1 mouse cellular context compared by ENCODE assay signal in genomic region chr4:156253043-156253442, GRCm38 (mm10).
TF ChIP-seq lines count a peak whose summit lies in the region.

No protein-coding gene starts in this region.

TF ChIP-seq in MEL, 35 proteins besides CTCF, POLR2A, EP300 and RAD21 (continued from another document):
- TF ChIP-seq GABPA (IDR thresholded peaks at IDR 0.05; ENCODE audit: low read depth, low read length) = no peak
- TF ChIP-seq ETS1 (IDR thresholded peaks at IDR 0.05; ENCODE audit: low read depth, low read length) = peak; percentile 84
- no peak for TF ChIP-seq SMC3 (IDR thresholded peaks at IDR 0.05; ENCODE audit: low read depth, low read length)
- peak; percentile 94 for TF ChIP-seq TCF12 (IDR thresholded peaks at IDR 0.05; ENCODE audit: low read depth, low read length)
- peak; percentile 90 for TF ChIP-seq GATA1 (IDR thresholded peaks at IDR 0.05; ENCODE audit: low read depth, low read length)
- TF ChIP-seq SIN3A (IDR thresholded peaks at IDR 0.05; ENCODE audit: low read length) = peak; percentile 50; the same call in 1 of the 2 replicates
